Mouse (Mus musculus): ENCODE results near the gene Kalrn.

Kalrn gene

DNA sequence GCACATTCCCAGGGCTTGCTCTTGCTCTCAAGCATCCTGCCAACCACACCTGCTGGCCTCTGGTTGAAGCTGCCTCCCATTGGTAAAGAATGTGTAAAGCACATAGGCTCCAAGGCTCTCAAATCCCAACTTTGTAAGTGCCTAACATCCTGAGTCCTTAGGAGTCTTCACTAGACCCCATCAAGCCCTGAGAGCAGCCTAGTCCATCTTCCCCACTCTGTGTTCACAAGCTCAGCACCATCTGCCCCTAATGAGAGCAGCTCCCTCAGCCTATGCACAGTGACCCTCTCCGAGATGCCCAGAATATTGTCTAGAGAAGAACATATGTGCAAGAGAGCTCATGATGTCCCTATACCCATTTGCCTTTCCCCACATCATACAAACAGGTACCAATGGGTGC is 78.6 kb downstream of the Kalrn start:
- DNase-seq (ENCODE audit: low spot score), result no peak

GRCm38 (mm10) chr16:34493914-34494313 is 79.4 kb downstream of the Kalrn start:
- DNase-seq (ENCODE audit: low spot score), result no peak

DNA sequence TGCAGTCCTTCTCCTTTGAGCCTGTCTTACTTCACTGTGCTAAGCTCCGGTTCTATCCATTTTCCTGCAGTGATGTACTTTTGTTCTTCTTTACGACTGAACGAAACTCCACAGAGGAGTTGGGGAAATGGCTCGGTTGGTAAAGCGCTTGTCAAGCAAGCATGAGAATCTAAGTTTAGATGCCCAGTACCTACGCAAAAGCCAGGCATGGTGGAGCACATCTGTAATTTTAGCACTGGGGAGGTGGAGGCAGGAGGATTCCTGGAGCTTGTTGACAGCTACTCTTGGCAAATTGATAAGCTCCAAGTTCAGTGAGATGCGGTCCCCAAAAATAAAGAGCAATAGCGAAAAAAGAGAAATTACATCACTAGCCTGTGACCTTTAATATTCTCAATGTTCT is 82.1 kb downstream of the Kalrn start:
- no peak for DNase-seq (ENCODE audit: low spot score)

GRCm38 (mm10) chr16:34490506-34490905 is 82.8 kb downstream of the Kalrn start:
- no peak for DNase-seq (ENCODE audit: low spot score)

DNA sequence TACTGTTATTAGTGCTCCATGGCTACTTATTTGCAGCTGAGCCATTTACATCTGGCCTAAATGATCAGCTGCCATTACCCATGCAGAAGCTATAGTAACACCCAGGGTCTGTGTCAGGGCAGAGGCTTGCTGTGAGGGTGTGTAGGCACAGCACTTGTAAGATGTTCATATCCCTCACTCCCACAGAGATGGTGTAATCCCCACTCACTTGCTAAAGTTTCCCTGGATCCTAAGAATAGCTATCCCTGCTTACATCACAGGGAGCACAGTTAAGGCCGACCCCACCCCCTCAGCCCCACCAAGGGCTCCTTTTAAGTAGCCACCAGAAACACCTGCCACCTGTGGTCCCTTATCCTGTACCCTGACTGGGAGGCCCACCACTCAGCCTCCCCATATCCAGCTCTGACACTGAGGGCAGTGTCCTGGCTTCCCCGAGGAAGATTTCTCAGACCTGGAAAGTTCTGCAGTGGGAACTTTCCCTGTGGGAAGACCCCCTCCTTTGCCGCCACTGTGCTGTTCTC is 83.5 kb downstream of the Kalrn start:
- no peak for DNase-seq (ENCODE audit: low spot score)

DNA sequence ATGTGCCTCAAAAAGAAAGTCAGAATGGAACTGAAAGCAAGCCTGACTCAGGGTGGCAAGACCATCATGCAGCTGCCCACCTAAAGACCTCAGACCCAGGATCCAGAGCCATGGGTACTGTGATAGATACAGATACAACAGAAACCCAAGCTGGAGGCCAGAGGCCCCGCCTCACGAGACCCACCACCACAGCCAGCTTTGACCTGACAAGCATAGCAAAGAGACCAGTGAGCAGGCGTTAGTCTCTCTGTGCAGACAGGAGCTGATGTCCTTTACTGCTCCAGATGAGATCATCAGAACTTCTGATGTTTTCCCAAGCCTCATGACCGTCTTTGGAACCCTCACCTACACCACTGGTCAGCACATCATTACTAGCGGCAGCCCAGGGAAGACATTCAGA is 85.5 kb downstream of the Kalrn start:
- no peak for DNase-seq (ENCODE audit: low spot score)

- DNase-seq (ENCODE audit: low spot score), result no peak
Observed at GRCm38 (mm10) chr16:34487268-34487667, 86.1 kb downstream of the Kalrn start.

GRCm38 (mm10) chr16:34485483-34485882 is 87.8 kb downstream of the Kalrn start:
- no peak for DNase-seq (ENCODE audit: low spot score)

DNA sequence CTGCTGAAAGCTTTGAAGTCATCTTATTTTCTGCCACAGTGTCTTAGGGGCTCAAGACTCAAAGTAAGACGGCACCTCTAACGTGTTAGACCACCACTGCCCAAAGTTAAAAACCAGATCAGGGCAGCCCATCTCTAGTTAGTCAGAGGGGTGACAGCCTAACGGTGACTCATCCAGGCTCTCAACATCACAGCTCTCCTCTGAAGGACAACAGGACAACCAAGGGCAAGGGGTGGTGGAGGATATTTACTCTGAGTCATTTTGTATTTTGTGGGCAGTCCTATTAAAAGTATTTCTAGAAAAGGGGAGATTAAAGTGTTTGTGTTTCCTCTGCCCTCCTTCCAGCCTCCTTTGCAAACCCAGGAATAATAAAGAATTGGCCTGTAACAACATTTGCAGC is 88.4 kb downstream of the Kalrn start:
- DNase-seq (ENCODE audit: low spot score), result no peak

- DNase-seq (ENCODE audit: low spot score), result no peak
Observed at GRCm38 (mm10) chr16:34484213-34484612, 89.1 kb downstream of the Kalrn start.

DNA sequence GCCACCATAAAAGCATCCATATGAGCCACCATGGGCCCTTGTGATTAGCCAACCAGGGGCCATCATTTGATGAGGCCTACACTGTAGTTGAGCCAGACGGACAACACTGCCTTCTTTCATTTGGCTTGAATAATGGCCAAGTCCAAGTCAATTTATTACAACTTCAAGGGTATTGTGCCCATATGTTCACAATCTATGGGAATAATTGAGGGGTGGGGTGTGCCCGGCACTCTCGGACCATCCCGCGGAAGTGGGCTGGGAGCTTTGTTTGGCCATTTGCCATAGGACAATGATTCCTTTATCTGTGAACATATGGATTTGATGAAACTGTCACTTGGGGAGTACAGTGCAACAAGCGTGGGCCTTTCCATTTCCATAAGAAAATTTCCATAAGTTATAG is 89.6 kb downstream of the Kalrn start:
- no peak for DNase-seq (ENCODE audit: low spot score)

DNA sequence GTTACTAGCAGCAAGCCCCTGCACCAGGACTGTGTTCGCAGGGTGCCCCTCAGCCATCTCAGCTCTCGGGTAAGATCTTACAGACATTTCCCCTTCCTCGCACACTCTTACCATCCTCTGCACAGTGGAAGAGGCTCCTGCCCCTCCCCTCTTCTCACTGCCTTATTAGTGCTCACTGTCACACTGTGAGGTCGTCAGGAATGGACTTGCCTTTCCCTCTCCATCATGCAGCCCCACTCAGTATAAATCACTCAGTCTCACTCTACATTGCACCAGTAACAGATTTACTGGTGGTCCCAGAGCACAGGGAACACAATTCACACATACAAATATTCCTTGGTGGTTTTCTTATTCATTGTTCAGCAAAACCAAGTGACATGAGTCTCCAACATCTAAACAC is 98.6 kb downstream of the Kalrn start:
- no peak for DNase-seq (ENCODE audit: low spot score)

DNA sequence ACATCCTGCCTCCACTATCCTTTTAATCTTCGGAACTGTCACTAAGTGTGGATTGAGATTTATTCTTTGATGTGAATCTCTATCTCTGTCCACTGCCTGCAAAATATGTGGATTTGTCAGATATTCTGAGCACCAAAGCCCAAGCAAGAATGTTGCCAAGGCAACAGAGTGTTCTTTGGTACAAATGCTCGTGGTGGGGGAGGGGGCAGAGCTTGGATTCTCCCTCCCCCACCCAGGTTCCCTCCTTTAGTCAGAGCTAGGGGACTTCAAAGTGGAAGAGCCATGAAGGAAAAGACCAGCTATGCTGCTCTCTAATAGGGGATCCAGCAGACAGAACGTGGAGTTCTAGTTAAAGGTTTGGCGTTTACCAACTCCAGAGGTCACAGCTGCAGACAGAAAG is 99.4 kb downstream of the Kalrn start:
- DNase-seq (ENCODE audit: low spot score), result no peak

GRCm38 (mm10) chr16:34471441-34471840 is 101.9 kb downstream of the Kalrn start:
- no peak for DNase-seq (ENCODE audit: low spot score)

DNA sequence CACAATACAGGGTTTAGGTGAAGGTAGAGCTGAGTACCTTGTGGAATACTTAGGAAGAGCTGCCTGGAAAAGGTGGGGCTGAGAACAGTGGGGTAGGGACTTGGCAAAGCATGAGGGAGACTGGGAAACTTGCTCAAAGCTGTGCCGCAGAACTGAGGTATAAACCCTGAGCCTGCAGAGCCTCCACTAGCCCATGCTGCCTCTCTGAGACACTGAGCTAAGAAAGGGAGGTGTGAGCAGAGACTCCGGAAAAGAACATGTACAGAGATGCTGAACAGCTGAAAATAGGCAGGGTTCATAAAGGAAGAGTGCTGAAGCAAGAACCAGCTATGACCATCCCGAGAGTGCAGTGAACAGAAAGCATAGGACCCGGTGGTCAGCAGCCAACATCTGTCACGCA is 103.0 kb downstream of the Kalrn start:
- no peak for DNase-seq (ENCODE audit: low spot score)

DNA sequence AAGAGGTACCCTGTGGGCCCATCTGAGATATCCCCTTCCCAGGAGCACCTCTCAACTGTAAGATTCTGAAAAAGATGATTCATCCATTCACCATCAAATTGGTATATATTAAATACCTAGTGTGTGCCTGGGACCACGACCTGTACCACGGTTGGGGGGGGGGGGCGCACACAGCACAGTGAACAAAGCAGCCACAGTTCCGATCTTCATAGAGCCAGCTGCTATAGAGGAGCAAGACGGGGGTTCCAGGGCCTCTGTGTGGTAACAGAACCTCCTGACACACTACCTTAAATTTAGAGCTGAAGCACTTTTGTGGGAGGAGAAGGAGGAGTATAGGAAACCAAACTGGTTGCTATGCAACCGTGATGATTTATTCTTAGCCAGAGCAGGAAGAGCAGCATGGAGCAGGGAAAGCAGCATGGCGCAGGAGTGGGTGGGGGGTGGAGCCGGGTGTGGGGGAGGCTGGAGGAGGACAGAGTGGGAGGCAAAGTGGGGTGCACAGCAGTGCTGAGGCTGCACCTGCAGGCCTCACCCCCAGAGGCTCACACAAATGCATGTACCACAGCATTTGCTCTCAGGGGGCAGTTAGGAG is 104.0 kb downstream of the Kalrn start:
- no peak for DNase-seq (ENCODE audit: low spot score)

GRCm38 (mm10) chr16:34466649-34467048 is 106.7 kb downstream of the Kalrn start:
- DNase-seq (ENCODE audit: low spot score), result no peak

DNA sequence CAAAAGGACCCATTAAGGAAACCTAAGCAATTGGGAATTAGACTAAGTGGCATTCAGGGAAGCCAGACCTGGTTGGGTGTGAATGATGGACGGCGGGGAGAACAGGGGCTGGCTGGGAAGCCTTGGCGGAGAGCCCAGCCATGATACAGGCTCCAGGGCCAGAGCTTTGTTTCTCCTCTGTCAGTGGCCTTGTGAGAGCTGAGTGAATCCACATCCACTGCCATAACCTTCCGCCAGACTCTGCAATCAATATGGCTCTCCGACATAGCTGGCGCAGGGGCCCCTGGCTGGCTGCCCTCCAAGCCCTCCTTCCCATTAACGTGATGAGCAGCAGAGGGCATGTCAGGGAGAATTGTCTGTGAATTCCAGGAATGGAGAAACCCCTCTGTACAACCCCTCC is 117.0 kb downstream of the Kalrn start:
- peak; percentile 52 for DNase-seq (ENCODE audit: low spot score)

GRCm38 (mm10) chr16:34445666-34446065 is 127.7 kb downstream of the Kalrn start:
- DNase-seq (ENCODE audit: low spot score), result no peak

DNA sequence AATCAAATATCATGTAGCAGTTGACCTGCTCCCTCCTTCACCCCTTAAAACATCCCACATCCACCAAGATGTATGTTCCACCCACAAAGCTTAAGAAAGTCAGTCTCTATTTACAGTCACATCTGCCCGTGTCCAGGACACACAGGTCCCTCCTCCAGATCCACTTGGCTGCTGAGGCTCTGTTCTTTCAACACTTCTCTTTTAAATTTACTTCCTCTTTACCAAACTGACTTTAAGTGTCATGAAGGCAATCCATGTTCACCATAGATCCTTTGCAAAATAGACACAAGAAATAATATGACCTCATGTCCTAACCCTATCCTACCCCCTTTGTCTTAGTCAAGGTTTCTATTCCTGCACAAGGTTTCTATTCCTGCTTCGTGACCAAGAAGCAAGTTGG is 131.6 kb downstream of the Kalrn start:
- no peak for DNase-seq (ENCODE audit: low spot score)

- peak; percentile 72 for DNase-seq (ENCODE audit: low spot score)
Observed at GRCm38 (mm10) chr16:34440994-34441414, 132.3 kb downstream of the Kalrn start.

DNA sequence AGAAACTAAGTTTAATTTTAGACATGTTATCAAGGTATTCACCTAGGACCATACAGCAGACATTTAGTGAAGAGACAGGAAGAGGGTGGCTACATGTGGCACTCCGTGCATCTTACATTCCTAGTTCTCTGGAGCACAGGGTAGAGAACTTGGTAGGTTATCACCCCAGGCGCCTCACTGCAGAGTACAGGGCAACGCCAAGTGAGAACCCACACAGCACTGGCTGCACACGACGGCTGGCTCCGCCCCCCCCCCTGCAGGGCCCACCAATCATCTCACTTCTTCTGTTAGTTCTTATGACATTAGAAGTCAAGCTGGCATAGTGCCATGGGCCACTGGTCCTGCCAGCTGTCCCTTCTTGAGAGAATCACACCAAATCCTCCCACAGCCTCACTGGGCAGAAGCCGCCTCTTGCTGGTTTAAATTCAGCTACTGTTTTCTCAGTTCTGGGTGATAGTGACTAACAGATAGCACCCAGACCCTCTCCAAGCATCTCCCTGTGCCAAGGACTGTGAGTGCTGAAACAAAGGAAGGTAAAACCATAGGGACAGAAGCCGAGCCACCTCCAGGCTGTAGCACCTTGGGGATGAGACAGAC is 133.2 kb downstream of the Kalrn start:
- peak; percentile 58 for DNase-seq (ENCODE audit: low spot score)

GRCm38 (mm10) chr16:34430131-34430530 is 143.2 kb downstream of the Kalrn start:
- no peak for DNase-seq (ENCODE audit: low spot score)

DNA sequence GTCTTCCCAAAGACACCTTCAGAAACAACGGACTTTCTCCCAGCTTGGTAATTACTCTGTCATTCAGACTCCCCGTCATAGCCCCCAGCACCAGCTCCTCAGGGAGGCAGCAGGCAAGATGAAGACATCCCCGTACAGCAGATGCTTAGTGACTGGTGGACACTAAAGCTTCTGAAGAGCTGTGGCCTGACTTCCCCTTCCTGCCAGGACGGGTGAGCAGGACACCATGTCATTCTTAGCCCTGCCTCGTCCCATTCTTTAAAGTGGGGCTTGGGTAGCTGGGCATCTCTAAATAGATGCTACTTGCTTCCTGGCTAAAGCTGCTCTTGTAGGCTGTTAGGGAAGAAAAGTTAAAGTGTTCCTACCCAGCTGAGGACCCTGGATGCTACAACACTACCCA is 145.7 kb downstream of the Kalrn start:
- DNase-seq (ENCODE audit: low spot score), result no peak
